Mouse (Mus musculus) ES-E14 (cell line): ENCODE data around the gene Pclo.

Source experiments
- CHD2 ChIP-seq: IDR thresholded peaks from 2 replicates; pipeline ENCODE4 v1.6.1; 2014; ENCODE audit warnings: mild to moderate bottlenecking, low read depth, low read length, inconsistent platforms
- HCFC1 ChIP-seq: IDR thresholded peaks from 2 replicates; pipeline ENCODE4 v1.6.1; 2012; ENCODE audit warnings: low read length, inconsistent platforms, borderline replicate concordance; ENCODE audit not compliant: insufficient read depth
- MAFK ChIP-seq: IDR thresholded peaks from 2 replicates; pipeline ENCODE4 v1.6.1; 2014; ENCODE audit warnings: mild to moderate bottlenecking, low read depth, low read length, inconsistent platforms; ENCODE audit not compliant: insufficient read depth
- ZC3H11A ChIP-seq: IDR thresholded peaks from 2 replicates; pipeline ENCODE4 v1.6.1; 2012; ENCODE audit warnings: low read depth, mild to moderate bottlenecking, inconsistent platforms, low read length, borderline replicate concordance
- ZNF384 ChIP-seq: IDR thresholded peaks from 2 replicates; pipeline ENCODE4 v1.6.1; 2012; ENCODE audit warnings: low read depth, low read length, inconsistent platforms

GRCm38 (mm10) chr5:14660637-14661036 is 145.9 kb downstream of the Pclo start:
- TF ChIP-seq HCFC1 (no peak), MAFK (no peak), ZC3H11A (no peak), CHD2 (no peak), ZNF384 (no peak)
